Mouse (Mus musculus): ENCODE data around the gene Ugt1a6a. TPM values are rescaled to one million over a fixed set of nuclear protein-coding genes. Genes with fewer than 3 reads are reported as not detected.

The Ugt1a6a gene
- total and polyA plus RNA-seq, 2 experiments from 2014 or later = 5.0 to 6.3 TPM

GRCm38 (mm10) chr1:88229566-88229965, 95.0 kb downstream of the Ugt1a6a start:
- peaks cover 93% of the 10 kb centered on the region for H3K9me3 ChIP-seq (ENCODE audit: low read length)
- WGBS = 79% methylated on average over 3 of the region's 3 CpGs
- H3K4me2 ChIP-seq (ENCODE audit: low read depth, low read length) = no peak overlapping the region
- DNase-seq (ENCODE audit: low spot score) (no peak), ATAC-seq (no peak)
- H3K36me3 ChIP-seq (ENCODE audit: insufficient read depth, low read length) = no peaks in the 10 kb centered on the region
- no peak for TF ChIP-seq CTCF (IDR thresholded peaks at IDR 0.05; ENCODE audit: low read depth)
- H3K27me3 ChIP-seq (ENCODE audit: insufficient read depth, low read length) = no peaks in the 10 kb centered on the region
- no peak overlapping the region for H3K27ac ChIP-seq
- no peak overlapping the region for H3K4me3 ChIP-seq (ENCODE audit: low read length)
- no peak overlapping the region for H3K9ac ChIP-seq (replicated peaks; ENCODE audit: low read length)
- no peaks in the 10 kb centered on the region for H3K4me1 ChIP-seq (ENCODE audit: insufficient read depth, low read length)

- no peak for DNase-seq (ENCODE audit: low spot score)
- H3K4me2 ChIP-seq (ENCODE audit: low read depth, low read length) = no peak overlapping the region
- no peak for ATAC-seq
- H3K4me1 ChIP-seq (ENCODE audit: insufficient read depth, low read length) = no peaks in the 10 kb centered on the region
- no peaks in the 10 kb centered on the region for H3K36me3 ChIP-seq (ENCODE audit: insufficient read depth, low read length)
- no peak overlapping the region for H3K4me3 ChIP-seq (ENCODE audit: low read length)
- H3K9ac ChIP-seq (replicated peaks; ENCODE audit: low read length) = no peak overlapping the region
- peaks cover 97% of the 10 kb centered on the region for H3K9me3 ChIP-seq (ENCODE audit: low read length)
- 83% methylated on average over 5 of the region's 5 CpGs for WGBS
- no peak for TF ChIP-seq CTCF (IDR thresholded peaks at IDR 0.05; ENCODE audit: low read depth)
- H3K27me3 ChIP-seq (ENCODE audit: insufficient read depth, low read length) = no peaks in the 10 kb centered on the region
- no peak overlapping the region for H3K27ac ChIP-seq
These were observed 95.4 kb downstream of the Ugt1a6a start for GRCm38 (mm10) chr1:88229986-88230385.

GRCm38 (mm10) chr1:88230421-88230820, 95.8 kb downstream of the Ugt1a6a start:
- no peak overlapping the region for H3K4me3 ChIP-seq (ENCODE audit: low read length)
- H3K27ac ChIP-seq = no peak overlapping the region
- DNase-seq (ENCODE audit: low spot score) (no peak), ATAC-seq (no peak)
- no peak for TF ChIP-seq CTCF (IDR thresholded peaks at IDR 0.05; ENCODE audit: low read depth)
- no peaks in the 10 kb centered on the region for H3K4me1 ChIP-seq (ENCODE audit: insufficient read depth, low read length)
- peaks cover 99% of the 10 kb centered on the region for H3K9me3 ChIP-seq (ENCODE audit: low read length)
- no peak overlapping the region for H3K4me2 ChIP-seq (ENCODE audit: low read depth, low read length)
- H3K9ac ChIP-seq (replicated peaks; ENCODE audit: low read length) = no peak overlapping the region
- no peaks in the 10 kb centered on the region for H3K36me3 ChIP-seq (ENCODE audit: insufficient read depth, low read length)
- WGBS = 73% methylated on average over 7 of the region's 7 CpGs
- no peaks in the 10 kb centered on the region for H3K27me3 ChIP-seq (ENCODE audit: insufficient read depth, low read length)

GRCm38 (mm10) chr1:88230981-88231802, 96.6 kb downstream of the Ugt1a6a start:
- no peak overlapping the region for H3K4me3 ChIP-seq (ENCODE audit: low read length)
- no peaks in the 10 kb centered on the region for H3K4me1 ChIP-seq (ENCODE audit: insufficient read depth, low read length)
- no peaks in the 10 kb centered on the region for H3K27me3 ChIP-seq (ENCODE audit: insufficient read depth, low read length)
- DNase-seq (ENCODE audit: low spot score) = no peak
- peaks cover 99% of the 10 kb centered on the region for H3K9me3 ChIP-seq (ENCODE audit: low read length)
- H3K9ac ChIP-seq (replicated peaks; ENCODE audit: low read length) = no peak overlapping the region
- no peaks in the 10 kb centered on the region for H3K36me3 ChIP-seq (ENCODE audit: insufficient read depth, low read length)
- no peak overlapping the region for H3K27ac ChIP-seq
- no peak for TF ChIP-seq CTCF (IDR thresholded peaks at IDR 0.05; ENCODE audit: low read depth)
- 77% methylated on average over 6 of the region's 6 CpGs for WGBS
- no peak for ATAC-seq
- no peak overlapping the region for H3K4me2 ChIP-seq (ENCODE audit: low read depth, low read length)

- Histone ChIP-seq H3K4me3 (ENCODE audit: low read length) (no peak overlapping the region), H3K27me3 (ENCODE audit: insufficient read depth, low read length) (no peaks in the 10 kb centered on the region), H3K4me2 (ENCODE audit: low read depth, low read length) (no peak overlapping the region), H3K27ac (no peak overlapping the region), H3K9me3 (ENCODE audit: low read length) (peaks cover 97% of the 10 kb centered on the region), H3K36me3 (ENCODE audit: insufficient read depth, low read length) (no peaks in the 10 kb centered on the region), H3K9ac (replicated peaks; ENCODE audit: low read length) (no peak overlapping the region), H3K4me1 (ENCODE audit: insufficient read depth, low read length) (no peaks in the 10 kb centered on the region)
- TF ChIP-seq CTCF (IDR thresholded peaks at IDR 0.05; ENCODE audit: low read depth) = no peak
- ATAC-seq = no peak
- no peak for DNase-seq (ENCODE audit: low spot score)
- WGBS = 66% methylated on average over 7 of the region's 7 CpGs
These were observed 97.3 kb downstream of the Ugt1a6a start for GRCm38 (mm10) chr1:88231803-88232499.

- Histone ChIP-seq H3K4me2 (ENCODE audit: low read depth, low read length) (no peak overlapping the region), H3K9ac (replicated peaks; ENCODE audit: low read length) (no peak overlapping the region), H3K36me3 (ENCODE audit: insufficient read depth, low read length) (no peaks in the 10 kb centered on the region), H3K4me3 (ENCODE audit: low read length) (no peak overlapping the region), H3K9me3 (ENCODE audit: low read length) (peaks cover 97% of the 10 kb centered on the region), H3K27ac (no peak overlapping the region), H3K27me3 (ENCODE audit: insufficient read depth, low read length) (no peaks in the 10 kb centered on the region), H3K4me1 (ENCODE audit: insufficient read depth, low read length) (no peaks in the 10 kb centered on the region)
- no peak for ATAC-seq
- no peak for TF ChIP-seq CTCF (IDR thresholded peaks at IDR 0.05; ENCODE audit: low read depth)
- WGBS = 56% methylated on average over 3 of the region's 3 CpGs
- no peak for DNase-seq (ENCODE audit: low spot score)
These were observed 98.2 kb downstream of the Ugt1a6a start for GRCm38 (mm10) chr1:88232664-88233380.

Measured in hindbrain, postnatal 0 days (tissue).